Mouse (Mus musculus) myocyte (in vitro differentiated cells): ENCODE data around the gene Mipep. TPM values are rescaled to one million over a fixed set of nuclear protein-coding genes. Genes with fewer than 3 reads are reported as not detected.

Source experiments
- H3K27me3 ChIP-seq: one replicate; pipeline ENCODE4 v1.6.1; 2011; ENCODE audit not compliant: control insufficient read depth, insufficient read depth, insufficient read length
- H3K36me3 ChIP-seq: one replicate; pipeline ENCODE4 v1.6.1; 2011; ENCODE audit not compliant: control insufficient read depth, insufficient read depth
- H3K4me2 ChIP-seq: one replicate; pipeline ENCODE4 v1.6.1; 2011; ENCODE audit warnings: low read depth, control low read depth
- H3K4me3 ChIP-seq: one replicate; pipeline ENCODE4 v1.5.1; 2011; ENCODE audit warnings: mild to moderate bottlenecking, control low read depth, moderate library complexity
- H3K79me2 ChIP-seq: one replicate; pipeline ENCODE4 v1.6.1; 2011; ENCODE audit not compliant: control insufficient read depth, insufficient read depth
- H3ac ChIP-seq: one replicate; pipeline ENCODE4 v1.6.1; 2011; ENCODE audit not compliant: control insufficient read depth, insufficient read length
- CEBPB ChIP-seq: IDR thresholded peaks from 2 replicates; pipeline ENCODE4 v1.6.1; 2011; ENCODE audit warnings: mild to moderate bottlenecking, moderate library complexity; ENCODE audit not compliant: poor library complexity, insufficient read depth, severe bottlenecking
- E2F4 ChIP-seq: IDR thresholded peaks from one replicate; pipeline ENCODE4 v1.6.1; 2011; ENCODE audit warnings: mild to moderate bottlenecking, control low read depth, moderate library complexity; ENCODE audit not compliant: insufficient read depth
- MAX ChIP-seq: IDR thresholded peaks from one replicate; pipeline ENCODE4 v1.6.1; 2011; ENCODE audit warnings: low read depth, mild to moderate bottlenecking, control low read depth
- MYOD1 ChIP-seq, 3 experiments: IDR thresholded peaks; one replicate each; pipeline ENCODE4 v1.6.1; 2011; ENCODE audit warnings: control low read depth in 2 of 3, low read depth in 2 of 3, mild to moderate bottlenecking in 2 of 3, moderate library complexity in 1 of 3; ENCODE audit not compliant: insufficient read length in 2 of 3, control insufficient read depth in 1 of 3
- MYOG ChIP-seq, 3 experiments: IDR thresholded peaks; one replicate each; pipeline ENCODE4 v1.6.1; 2011; ENCODE audit warnings: control low read depth in 2 of 3, low read depth in 2 of 3, mild to moderate bottlenecking in 2 of 3; ENCODE audit not compliant: insufficient read length in 2 of 3, control insufficient read depth in 1 of 3, insufficient read depth in 1 of 3
- POLR2A ChIP-seq: IDR thresholded peaks from one replicate; pipeline ENCODE4 v1.6.1; 2011; ENCODE audit warnings: low read depth, mild to moderate bottlenecking, control low read depth, moderate library complexity; ENCODE audit not compliant: insufficient read length
- POLR2AphosphoS2 ChIP-seq: IDR thresholded peaks from one replicate; pipeline ENCODE4 v1.6.1; 2011; ENCODE audit warnings: low read depth, control low read depth; ENCODE audit not compliant: insufficient read length
- REST ChIP-seq: IDR thresholded peaks from one replicate; pipeline ENCODE4 v1.6.1; 2011; ENCODE audit warnings: mild to moderate bottlenecking, control low read depth, moderate library complexity; ENCODE audit not compliant: insufficient read depth, insufficient read length
- SRF ChIP-seq: IDR thresholded peaks from one replicate; pipeline ENCODE4 v1.6.1; 2011; ENCODE audit warnings: low read depth; ENCODE audit not compliant: control insufficient read depth, insufficient read length
- TCF12 ChIP-seq: IDR thresholded peaks from one replicate; pipeline ENCODE4 v1.6.1; 2011; ENCODE audit warnings: mild to moderate bottlenecking, control low read depth; ENCODE audit not compliant: poor library complexity, insufficient read depth, severe bottlenecking
- TCF3 ChIP-seq: IDR thresholded peaks from one replicate; pipeline ENCODE4 v1.6.1; 2011; ENCODE audit warnings: low read depth, control low read depth; ENCODE audit not compliant: insufficient read length
- USF1 ChIP-seq: IDR thresholded peaks from one replicate; pipeline ENCODE4 v1.6.1; 2011; ENCODE audit warnings: low read depth, mild to moderate bottlenecking, control low read depth, moderate library complexity
- polyA plus RNA-seq: library from polyadenylated mRNA; unstranded; fragments of >200 nt; fragmentation: generic; extraction: Trizol; gene quantifications from one replicate; pipeline ENCODE4 v1.2.1, GENCODE M21; 2012; ENCODE audit warnings: missing spikeins

The Mipep gene
- polyA plus RNA-seq, 1 experiment = 14.1 TPM

DNA sequence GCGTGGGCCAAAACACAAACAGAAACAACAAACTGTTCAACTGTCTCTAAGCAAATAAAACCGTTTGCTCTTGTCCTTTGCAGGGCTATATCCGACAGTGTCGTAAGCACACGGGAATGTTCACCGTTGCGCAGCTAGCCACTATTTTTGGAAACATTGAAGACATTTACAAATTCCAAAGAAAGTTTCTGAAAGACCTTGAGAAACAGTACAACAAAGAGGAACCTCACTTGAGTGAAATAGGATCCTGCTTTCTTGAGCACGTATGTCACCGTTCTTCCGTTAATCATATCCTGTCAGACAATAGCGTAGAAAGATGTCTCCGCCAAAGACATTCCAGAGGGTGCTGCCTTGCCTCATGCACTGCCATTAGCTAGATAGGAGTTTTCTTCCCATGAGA is 34.5 kb upstream of the Mipep start:
- Histone ChIP-seq H3K27me3 (no peaks in the 10 kb centered on the region), H3K79me2 (no peaks in the 10 kb centered on the region), H3K4me2 (no peak overlapping the region), H3K4me3 (no peak overlapping the region), H3K36me3 (no peaks in the 10 kb centered on the region), H3ac (no peak overlapping the region)
- TF ChIP-seq MAX = no peak
- TF ChIP-seq CEBPB = no peak
- no peak for TF ChIP-seq MYOG (IDR thresholded peaks at IDR 0.05; ENCODE audit: control insufficient read depth in 1 of 3, insufficient read depth in 1 of 3, insufficient read length in 2 of 3, low read depth in 2 of 3)
- TF ChIP-seq MYOD1 (IDR thresholded peaks at IDR 0.05; ENCODE audit: control insufficient read depth in 1 of 3, insufficient read length in 2 of 3, low read depth in 2 of 3) = no peak
- TF ChIP-seq TCF12 = no peak
- no peak for TF ChIP-seq POLR2A
- no peak for TF ChIP-seq E2F4
- no peak for TF ChIP-seq TCF3
- no peak for TF ChIP-seq REST
- no peak for TF ChIP-seq SRF
- TF ChIP-seq USF1 = no peak
- no peak for TF ChIP-seq POLR2AphosphoS2

DNA sequence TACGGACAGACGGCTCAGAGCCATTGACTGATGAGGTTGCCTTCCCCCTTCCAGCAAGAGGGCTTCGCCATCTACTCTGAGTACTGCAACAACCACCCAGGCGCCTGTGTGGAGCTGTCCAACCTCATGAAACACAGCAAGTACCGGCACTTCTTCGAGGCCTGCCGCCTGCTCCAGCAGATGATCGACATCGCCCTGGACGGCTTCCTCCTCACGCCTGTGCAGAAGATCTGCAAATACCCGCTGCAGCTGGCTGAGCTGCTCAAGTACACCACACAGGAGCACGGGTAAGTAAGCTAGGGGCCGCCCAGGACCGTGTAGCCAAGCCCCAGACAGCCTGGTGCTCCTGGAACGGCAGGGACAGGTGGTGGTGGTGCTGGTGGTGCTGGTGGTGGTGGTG is 32.8 kb upstream of the Mipep start:
- TF ChIP-seq MYOG (IDR thresholded peaks at IDR 0.05; ENCODE audit: control insufficient read depth in 1 of 3, insufficient read depth in 1 of 3, insufficient read length in 2 of 3, low read depth in 2 of 3) = no peak
- H3K4me2 ChIP-seq = no peak overlapping the region
- no peak overlapping the region for H3ac ChIP-seq
- H3K79me2 ChIP-seq = no peaks in the 10 kb centered on the region
- H3K27me3 ChIP-seq = no peaks in the 10 kb centered on the region
- H3K4me3 ChIP-seq = no peak overlapping the region
- H3K36me3 ChIP-seq = no peaks in the 10 kb centered on the region

DNA sequence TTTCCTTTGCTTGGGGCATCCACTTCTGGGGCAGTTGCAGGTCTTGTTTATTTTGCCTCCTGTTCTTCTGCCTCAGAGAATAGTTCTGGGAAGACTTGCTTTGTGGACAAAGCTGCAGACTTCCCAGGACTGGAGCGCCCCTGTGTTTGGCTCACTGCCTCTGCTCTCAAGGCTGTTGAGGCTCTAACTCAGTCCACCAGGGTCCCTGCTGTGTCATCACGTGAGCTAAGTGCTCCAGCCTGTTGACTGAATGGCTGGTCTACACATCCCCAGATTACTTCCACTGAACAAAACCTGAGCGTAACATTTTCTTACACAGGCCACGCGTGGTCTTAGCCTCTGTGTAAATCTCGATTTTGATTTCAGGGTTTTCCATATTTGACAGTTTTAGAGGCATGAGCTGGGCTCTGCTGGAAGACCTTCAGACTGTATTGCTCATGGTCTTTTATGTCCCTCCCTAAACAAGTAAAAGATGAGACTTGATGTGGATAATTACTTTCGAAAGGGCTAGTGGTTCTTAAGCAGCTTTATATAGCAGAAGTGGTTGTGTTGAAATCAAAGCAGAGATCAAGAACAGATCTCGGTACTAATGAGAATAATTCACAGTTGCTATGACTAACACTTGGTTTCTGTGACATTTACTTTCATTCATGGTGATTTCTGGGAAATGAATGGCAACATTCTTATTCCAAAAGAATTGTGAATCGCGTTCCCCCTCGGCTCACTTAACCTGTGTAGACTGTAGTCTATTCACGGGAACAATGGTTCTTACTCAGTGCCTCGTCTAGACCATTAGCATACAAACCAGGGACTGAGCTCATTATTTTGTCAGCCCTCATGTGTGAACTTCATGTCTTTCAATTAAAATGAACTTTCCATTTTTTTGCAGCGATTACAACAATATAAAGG is 31.2 kb upstream of the Mipep start:
- Histone ChIP-seq H3K79me2 (no peaks in the 10 kb centered on the region), H3K4me2 (no peak overlapping the region), H3K36me3 (no peaks in the 10 kb centered on the region), H3K27me3 (no peaks in the 10 kb centered on the region), H3ac (no peak overlapping the region), H3K4me3 (no peak overlapping the region)
- TF ChIP-seq TCF3 (no peak), CEBPB (no peak), REST (no peak), USF1 (no peak), POLR2A (no peak), MAX (no peak), E2F4 (no peak), MYOG (IDR thresholded peaks at IDR 0.05; ENCODE audit: control insufficient read depth in 1 of 3, insufficient read depth in 1 of 3, insufficient read length in 2 of 3, low read depth in 2 of 3) (no peak), SRF (no peak), MYOD1 (IDR thresholded peaks at IDR 0.05; ENCODE audit: control insufficient read depth in 1 of 3, insufficient read length in 2 of 3, low read depth in 2 of 3) (no peak), TCF12 (no peak), POLR2AphosphoS2 (no peak)

DNA sequence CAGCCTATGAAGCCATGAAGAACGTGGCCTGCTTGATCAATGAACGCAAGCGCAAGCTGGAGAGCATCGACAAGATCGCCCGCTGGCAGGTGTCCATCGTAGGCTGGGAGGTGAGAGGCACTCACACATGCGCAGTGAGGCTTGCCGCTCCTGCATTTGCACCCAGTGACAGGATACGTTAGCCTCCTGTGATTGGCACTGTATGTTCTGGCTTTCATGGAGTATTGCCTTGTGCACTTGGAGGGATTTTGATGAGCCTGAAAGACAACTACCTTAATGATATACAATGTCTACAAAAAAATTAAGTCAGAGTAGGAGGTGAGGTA is 30.6 kb upstream of the Mipep start:
- Histone ChIP-seq H3K36me3 (no peaks in the 10 kb centered on the region), H3K4me2 (no peak overlapping the region), H3ac (no peak overlapping the region), H3K27me3 (no peaks in the 10 kb centered on the region), H3K4me3 (no peak overlapping the region), H3K79me2 (no peaks in the 10 kb centered on the region)
- TF ChIP-seq CEBPB = no peak
- TF ChIP-seq E2F4 = no peak
- TF ChIP-seq USF1 = no peak
- TF ChIP-seq MAX = no peak
- no peak for TF ChIP-seq MYOD1 (IDR thresholded peaks at IDR 0.05; ENCODE audit: control insufficient read depth in 1 of 3, insufficient read length in 2 of 3, low read depth in 2 of 3)
- TF ChIP-seq TCF12 = no peak
- TF ChIP-seq POLR2AphosphoS2 = no peak
- TF ChIP-seq SRF = no peak
- TF ChIP-seq REST = no peak
- no peak for TF ChIP-seq MYOG (IDR thresholded peaks at IDR 0.05; ENCODE audit: control insufficient read depth in 1 of 3, insufficient read depth in 1 of 3, insufficient read length in 2 of 3, low read depth in 2 of 3)
- no peak for TF ChIP-seq TCF3
- no peak for TF ChIP-seq POLR2A

DNA sequence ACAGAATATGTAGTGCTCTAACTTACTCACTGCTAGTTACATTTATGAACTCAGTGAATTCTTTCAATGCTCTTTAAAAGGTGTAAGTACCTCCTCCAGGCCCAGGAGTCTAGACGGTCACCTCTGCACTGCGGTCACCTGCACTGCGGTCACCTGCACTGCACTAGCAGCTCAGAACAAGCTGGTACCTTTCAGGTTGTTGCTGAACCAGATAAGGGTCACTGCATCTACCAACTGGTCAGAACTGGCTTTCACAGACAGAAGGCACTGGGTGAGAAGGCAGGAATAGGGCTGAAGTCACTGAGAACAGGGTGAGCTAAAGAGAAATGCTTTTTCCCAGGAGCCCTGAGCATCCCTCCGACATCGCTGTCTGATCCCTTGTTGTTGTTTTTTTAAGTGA is 29.7 kb upstream of the Mipep start:
- no peaks in the 10 kb centered on the region for H3K36me3 ChIP-seq
- no peaks in the 10 kb centered on the region for H3K27me3 ChIP-seq

More for the DNA sequence above, 29.7 kb upstream of the Mipep start:
- no peak overlapping the region for H3K4me2 ChIP-seq
- TF ChIP-seq USF1 (no peak), MYOD1 (IDR thresholded peaks at IDR 0.05; ENCODE audit: control insufficient read depth in 1 of 3, insufficient read length in 2 of 3, low read depth in 2 of 3) (no peak), E2F4 (no peak), REST (no peak), TCF3 (no peak), MAX (no peak), CEBPB (no peak), POLR2AphosphoS2 (no peak), SRF (no peak), TCF12 (no peak)
- no peaks in the 10 kb centered on the region for H3K79me2 ChIP-seq
- no peak overlapping the region for H3K4me3 ChIP-seq
- H3ac ChIP-seq = no peak overlapping the region
